Mouse (Mus musculus) midbrain, embryonic 16.5 days (tissue): ENCODE measurements at regions not wholly inside any gene's neighbourhood (a gene's known extent, or its start where the extent isn't known, plus 50 kb on each side); places are given as distances from the start of the nearest gene placed in this dataset.

Source experiments
- ATAC-seq: fragments of 200-750 bp; cut with Nextera tagmentation; 2 replicates; pipeline ENCODE4 v1.8.0; 2017; ENCODE audit warnings: moderate TSS enrichment
- H3K27ac ChIP-seq: fragments of 300-500 bp; sonication (generic); 2 replicates; pipeline ENCODE4 v1.5.1; 2014; ENCODE audit warnings: mild to moderate bottlenecking, low read length, mixed read lengths
- H3K27me3 ChIP-seq: fragments of 300-500 bp; sonication (generic); 2 replicates; pipeline ENCODE4 v1.6.1; 2014; ENCODE audit warnings: low read depth, low read length, mixed read lengths; ENCODE audit not compliant: control insufficient read depth, insufficient read depth
- H3K36me3 ChIP-seq: fragments of 300-500 bp; sonication (generic); 2 replicates; pipeline ENCODE4 v1.6.1; 2014; ENCODE audit warnings: mild to moderate bottlenecking, low read length, moderate library complexity, mixed read lengths; ENCODE audit not compliant: control insufficient read depth, insufficient read depth
- H3K4me1 ChIP-seq: fragments of 300-500 bp; sonication (generic); 2 replicates; pipeline ENCODE4 v1.6.1; 2014; ENCODE audit warnings: mild to moderate bottlenecking, low read length, mixed read lengths; ENCODE audit not compliant: control insufficient read depth, insufficient read depth
- H3K4me2 ChIP-seq: fragments of 300-500 bp; sonication (generic); 2 replicates; pipeline ENCODE4 v1.6.1; 2014; ENCODE audit warnings: mild to moderate bottlenecking, low read length, mixed read lengths
- H3K4me3 ChIP-seq: fragments of 300-500 bp; sonication (generic); 2 replicates; pipeline ENCODE4 v1.5.1; 2014; ENCODE audit warnings: low read depth, mild to moderate bottlenecking, low read length, moderate library complexity, mixed read lengths
- H3K9ac ChIP-seq: fragments of 300-500 bp; sonication (generic); 2 replicates; pipeline ENCODE4 v1.6.1; 2014; ENCODE audit warnings: low read depth, low read length, mixed read lengths
- H3K9me3 ChIP-seq: fragments of 300-500 bp; sonication (generic); replicated peaks from 2 replicates; pipeline ENCODE4 v1.6.1; 2014; ENCODE audit warnings: mild to moderate bottlenecking, low read length, mixed read lengths; ENCODE audit not compliant: control insufficient read depth, poor library complexity, severe bottlenecking
- WGBS: fragments of 180-500 bp; shearing (Covaris S2); extraction: QIAGEN DNeasy Blood & Tissue Kit; methylation state at CpG from one replicate; pipeline ENCODE4 v1.1.7; 2014; 5-methylcytosine and 5-hydroxymethylcytosine counted together

DNA sequence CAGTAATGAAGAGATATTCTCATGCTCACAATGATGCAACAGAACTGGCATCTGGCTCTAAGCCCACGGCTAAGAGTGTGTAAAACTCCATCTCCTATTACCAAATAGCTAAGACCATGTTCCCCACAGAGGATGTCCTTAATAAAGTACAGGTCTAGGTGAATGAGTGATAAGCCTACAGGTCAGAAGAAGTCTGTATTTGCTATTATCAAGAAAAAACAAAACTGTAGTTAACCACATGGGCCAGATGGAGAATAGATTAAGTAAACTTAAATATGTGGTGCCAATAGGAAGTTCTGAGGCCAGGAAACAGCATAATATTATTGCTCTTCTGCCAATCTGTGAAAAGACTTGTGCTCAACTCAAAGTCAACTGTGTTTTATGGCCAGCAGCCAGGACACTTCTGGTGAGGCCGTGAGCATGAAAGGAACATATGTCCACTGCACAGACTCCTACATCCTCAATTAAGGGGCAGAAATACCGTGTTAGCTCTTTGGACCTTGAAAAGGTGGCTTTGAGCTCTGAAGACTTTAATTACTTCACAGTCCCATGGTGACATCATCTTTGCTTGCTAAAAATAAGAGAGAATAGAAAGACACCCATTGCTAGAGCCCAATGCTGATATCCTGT lies 549.1 kb upstream of the Dmac1 start:
- Histone ChIP-seq H3K9me3 (no peaks in the 10 kb centered on the region), H3K36me3 (no peaks in the 10 kb centered on the region), H3K9ac (no peak overlapping the region), H3K4me1 (no peaks in the 10 kb centered on the region), H3K4me3 (no peak overlapping the region), H3K27ac (no peak overlapping the region), H3K4me2 (no peak overlapping the region), H3K27me3 (no peaks in the 10 kb centered on the region)
- 63% methylated on average over 3 of the region's 3 CpGs for WGBS
- no peak for ATAC-seq

DNA sequence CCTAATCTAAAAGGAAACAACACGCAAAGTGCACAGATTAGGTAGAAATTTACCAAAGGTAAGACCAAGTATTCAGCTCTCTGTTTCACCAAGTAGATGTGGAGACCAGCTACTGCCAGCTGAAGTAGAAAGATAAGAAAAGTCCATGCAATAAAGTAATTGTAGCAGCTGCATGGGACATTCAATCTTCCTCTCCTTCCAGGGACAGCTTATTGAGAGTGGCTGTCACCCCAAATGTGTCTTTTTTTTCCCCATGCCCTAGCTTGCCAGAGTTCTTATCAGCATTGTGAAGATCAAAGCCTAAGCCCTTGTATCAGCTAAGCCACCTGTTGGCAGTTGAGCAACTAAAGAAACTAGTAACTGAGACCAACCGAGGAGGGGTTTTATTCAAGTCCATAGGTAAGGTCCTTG lies 541.1 kb upstream of the Dmac1 start:
- Histone ChIP-seq H3K36me3 (no peaks in the 10 kb centered on the region), H3K4me3 (no peak overlapping the region), H3K4me2 (no peak overlapping the region), H3K27me3 (no peaks in the 10 kb centered on the region), H3K4me1 (no peaks in the 10 kb centered on the region), H3K9ac (no peak overlapping the region), H3K27ac (no peak overlapping the region), H3K9me3 (no peaks in the 10 kb centered on the region)
- WGBS = 82% methylated on average over 2 of the region's 2 CpGs
- no peak for ATAC-seq

DNA sequence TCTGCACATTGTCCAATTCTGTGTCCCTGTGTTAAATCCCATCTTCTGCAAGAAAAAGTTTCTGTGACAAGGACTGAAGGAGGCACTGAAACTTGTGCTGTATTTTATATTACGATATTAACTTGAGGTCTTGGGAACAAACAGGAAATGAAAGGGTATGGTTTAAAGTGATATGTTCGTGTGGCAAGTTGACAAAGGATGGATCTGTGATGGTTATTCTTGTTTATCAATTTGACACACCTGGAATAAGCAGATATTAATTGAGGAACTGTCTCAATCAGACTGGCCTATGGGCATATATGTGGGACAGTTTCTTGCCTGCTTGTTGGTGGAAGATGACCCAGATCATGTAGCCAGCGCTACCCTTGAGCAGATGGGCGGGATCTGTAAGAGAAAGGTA lies 537.9 kb upstream of the Dmac1 start:
- Histone ChIP-seq H3K27ac (no peak overlapping the region), H3K27me3 (no peaks in the 10 kb centered on the region), H3K9me3 (no peaks in the 10 kb centered on the region), H3K9ac (no peak overlapping the region), H3K36me3 (no peaks in the 10 kb centered on the region), H3K4me3 (no peak overlapping the region), H3K4me1 (no peaks in the 10 kb centered on the region), H3K4me2 (no peak overlapping the region)
- WGBS = 92% methylated on average over 4 of the region's 4 CpGs
- ATAC-seq = no peak

DNA sequence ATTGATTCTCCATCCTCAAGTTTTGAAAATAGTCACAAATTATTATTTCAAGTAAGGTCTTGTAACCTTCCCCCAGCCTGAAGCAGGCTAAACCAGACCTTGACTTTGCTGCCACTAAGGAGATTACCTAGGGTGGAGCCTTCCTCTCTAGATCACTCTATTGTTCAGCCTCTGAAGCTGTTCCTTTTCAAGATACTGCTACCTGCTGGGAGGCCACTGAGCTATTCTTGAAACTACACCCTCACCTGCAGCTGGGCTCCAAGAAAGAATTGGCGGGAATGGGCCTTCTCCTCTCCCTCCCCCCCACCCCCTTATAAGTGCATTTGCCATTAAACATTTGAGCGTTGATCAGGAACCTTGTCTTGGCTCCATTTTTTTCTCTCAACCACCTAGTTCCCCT lies 534.2 kb upstream of the Dmac1 start:
- Histone ChIP-seq H3K9ac (no peak overlapping the region), H3K4me3 (no peak overlapping the region), H3K9me3 (no peaks in the 10 kb centered on the region), H3K36me3 (no peaks in the 10 kb centered on the region), H3K27ac (no peak overlapping the region), H3K4me2 (no peak overlapping the region), H3K4me1 (no peaks in the 10 kb centered on the region), H3K27me3 (no peaks in the 10 kb centered on the region)
- no peak for ATAC-seq
- 28% methylated on average over 2 of the region's 2 CpGs for WGBS

DNA sequence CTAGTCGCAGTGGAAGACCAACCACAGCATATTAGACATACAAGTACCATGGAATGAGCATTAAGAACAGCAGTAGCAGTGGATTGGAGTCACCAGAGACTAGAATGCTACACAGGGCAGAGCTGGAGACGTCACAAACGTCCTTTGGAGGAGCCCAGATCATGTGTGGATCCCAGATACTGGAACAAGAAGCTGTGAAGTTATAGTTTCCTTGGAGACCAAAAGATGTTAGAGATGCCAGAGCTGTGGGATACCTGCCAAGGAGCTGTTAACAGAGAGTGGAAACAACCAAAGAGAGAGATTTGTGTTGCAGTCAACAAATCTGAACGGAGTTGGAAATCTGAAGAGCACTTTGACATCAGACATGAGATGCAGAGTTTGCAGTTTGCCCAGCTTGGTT lies 523.8 kb upstream of the Dmac1 start:
- Histone ChIP-seq H3K4me1 (no peaks in the 10 kb centered on the region), H3K27ac (no peak overlapping the region), H3K27me3 (no peaks in the 10 kb centered on the region), H3K9me3 (no peaks in the 10 kb centered on the region), H3K4me3 (no peak overlapping the region), H3K36me3 (no peaks in the 10 kb centered on the region), H3K9ac (no peak overlapping the region), H3K4me2 (no peak overlapping the region)
- ATAC-seq = no peak
- 82% methylated on average over 4 of the region's 4 CpGs for WGBS

DNA sequence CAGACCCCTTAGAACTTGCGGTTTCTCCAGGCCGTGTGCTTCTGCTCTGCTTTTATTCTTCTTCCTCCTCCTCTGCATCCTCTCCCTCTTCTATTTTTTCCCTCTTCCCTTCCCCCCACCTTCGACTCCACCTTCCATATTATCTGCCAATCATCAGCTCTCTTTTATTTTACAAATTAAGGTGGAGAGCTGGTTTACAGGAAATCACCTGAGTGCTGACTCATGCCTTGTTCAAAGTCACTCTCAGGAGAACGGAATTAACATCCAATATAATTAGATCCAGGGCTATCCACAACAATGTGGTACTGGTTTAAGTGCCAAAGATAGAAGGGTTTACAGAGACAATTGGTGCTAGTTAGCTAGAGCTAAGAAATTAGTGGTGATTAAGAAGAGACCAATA lies 523.1 kb upstream of the Dmac1 start:
- Histone ChIP-seq H3K4me2 (no peak overlapping the region), H3K4me3 (no peak overlapping the region), H3K36me3 (no peaks in the 10 kb centered on the region), H3K9ac (no peak overlapping the region), H3K27me3 (no peaks in the 10 kb centered on the region), H3K27ac (no peak overlapping the region), H3K4me1 (no peaks in the 10 kb centered on the region), H3K9me3 (no peaks in the 10 kb centered on the region)
- WGBS = 90% methylated on average over 4 of the region's 4 CpGs
- no peak for ATAC-seq

DNA sequence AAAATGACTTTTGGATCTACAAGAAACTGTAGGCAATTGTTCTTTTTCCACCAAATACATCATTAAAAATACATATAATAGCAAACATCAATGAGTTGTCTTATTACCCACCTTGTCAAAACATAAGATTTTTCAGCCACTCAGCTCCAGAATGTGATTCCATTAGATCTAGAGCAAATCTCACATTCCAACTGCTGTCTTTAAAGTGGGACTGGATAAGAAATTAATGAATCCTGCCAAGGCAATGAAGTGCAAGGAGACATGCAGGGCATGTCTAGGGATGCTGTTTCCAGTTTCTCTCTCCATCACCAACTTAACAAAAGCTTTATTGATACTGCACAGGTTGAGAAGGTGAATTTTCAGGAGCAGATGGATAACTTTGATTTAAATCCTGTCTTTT lies 513.7 kb upstream of the Dmac1 start:
- no peak overlapping the region for H3K27ac ChIP-seq
- ATAC-seq = no peak
- H3K4me3 ChIP-seq = no peak overlapping the region
- no peaks in the 10 kb centered on the region for H3K36me3 ChIP-seq
- no peaks in the 10 kb centered on the region for H3K4me1 ChIP-seq
- H3K27me3 ChIP-seq = no peaks in the 10 kb centered on the region
- H3K9ac ChIP-seq = no peak overlapping the region
- H3K9me3 ChIP-seq = no peaks in the 10 kb centered on the region
- H3K4me2 ChIP-seq = no peak overlapping the region

DNA sequence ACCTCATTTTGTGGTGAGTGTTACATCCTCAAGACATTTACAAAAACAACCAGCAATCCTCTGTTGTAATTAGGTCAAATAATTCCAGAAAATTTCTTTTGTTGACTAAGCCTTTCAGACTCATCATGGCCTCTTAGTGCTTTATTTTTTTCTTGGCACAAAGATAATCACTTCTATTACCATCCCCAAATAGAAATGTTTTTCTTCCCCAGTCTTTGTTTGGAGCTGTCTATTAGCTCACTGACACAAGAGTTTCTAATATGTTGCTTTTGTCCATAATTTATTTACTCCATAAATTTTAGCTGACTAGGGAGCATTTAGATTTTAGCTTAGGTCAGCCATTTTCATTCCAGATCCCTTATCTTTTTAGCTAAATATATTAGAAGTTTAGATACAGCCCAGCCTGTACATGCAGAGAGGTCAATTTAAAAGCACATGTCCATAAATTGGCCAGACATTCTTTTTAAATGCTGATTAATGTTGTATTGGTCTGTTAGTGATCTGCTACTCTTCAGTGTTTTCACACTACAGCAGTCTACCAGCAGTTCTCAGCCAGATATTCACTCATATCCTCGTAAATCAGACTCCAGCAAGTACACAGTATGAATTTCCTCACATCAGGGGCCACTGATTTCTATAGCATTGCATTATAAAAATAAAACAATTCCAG lies 513.0 kb upstream of the Dmac1 start:
- no peaks in the 10 kb centered on the region for H3K9me3 ChIP-seq
- no peaks in the 10 kb centered on the region for H3K4me1 ChIP-seq
- WGBS = 93% methylated on average over 1 of the region's 1 CpGs
- no peak overlapping the region for H3K4me3 ChIP-seq
- H3K9ac ChIP-seq = no peak overlapping the region
- no peak overlapping the region for H3K4me2 ChIP-seq
- H3K27ac ChIP-seq = no peak overlapping the region
- no peak for ATAC-seq
- no peaks in the 10 kb centered on the region for H3K36me3 ChIP-seq
- H3K27me3 ChIP-seq = no peaks in the 10 kb centered on the region

DNA sequence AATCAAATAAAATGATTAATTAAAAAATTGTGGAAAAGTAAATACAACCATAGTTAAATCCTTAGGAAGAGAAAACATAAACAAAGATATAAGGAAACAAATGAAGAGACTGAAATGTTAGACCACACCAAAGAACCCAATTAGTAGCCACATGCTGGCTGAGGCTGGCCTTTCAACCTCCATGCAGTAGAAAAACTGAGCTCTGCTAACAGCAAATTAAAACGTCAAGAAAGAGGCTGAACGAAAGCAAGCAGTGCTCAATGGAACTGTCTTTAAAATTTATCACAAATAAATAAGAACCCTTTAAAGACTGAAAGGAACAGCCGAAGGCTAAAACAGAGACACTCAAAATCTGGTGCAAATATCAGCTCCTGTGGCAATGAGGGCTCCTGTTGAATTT lies 509.3 kb upstream of the Dmac1 start:
- H3K9ac ChIP-seq = no peak overlapping the region
- H3K36me3 ChIP-seq = no peaks in the 10 kb centered on the region
- WGBS = 40% methylated on average over 3 of the region's 3 CpGs
- no peaks in the 10 kb centered on the region for H3K4me1 ChIP-seq
- ATAC-seq = no peak
- no peaks in the 10 kb centered on the region for H3K9me3 ChIP-seq
- no peak overlapping the region for H3K27ac ChIP-seq
- H3K4me2 ChIP-seq = no peak overlapping the region
- H3K27me3 ChIP-seq = no peaks in the 10 kb centered on the region
- H3K4me3 ChIP-seq = no peak overlapping the region
